Mouse (Mus musculus) adrenal gland, adult 18-20 months (tissue): ENCODE data around the gene Aunip. TPM values are rescaled to one million over a fixed set of nuclear protein-coding genes. Genes with fewer than 3 reads are reported as not detected.

Experiments used
- DNase-seq, 2 experiments: peaks; one replicate each; pipeline ENCODE4 v3.0.0; 2021 to 2022; ENCODE audit warnings: low spot score in 2 of 2
- total RNA-seq, 2 experiments: library from RNA; stranded (reverse); gene quantifications; 1 replicate in 1 of 2; 2 replicates in 1 of 2; pipeline ENCODE4 v1.2.3; 2021

Aunip gene
- total RNA-seq, 2 experiments from 2014 or later, result 0.48 to 0.56 TPM

DNA sequence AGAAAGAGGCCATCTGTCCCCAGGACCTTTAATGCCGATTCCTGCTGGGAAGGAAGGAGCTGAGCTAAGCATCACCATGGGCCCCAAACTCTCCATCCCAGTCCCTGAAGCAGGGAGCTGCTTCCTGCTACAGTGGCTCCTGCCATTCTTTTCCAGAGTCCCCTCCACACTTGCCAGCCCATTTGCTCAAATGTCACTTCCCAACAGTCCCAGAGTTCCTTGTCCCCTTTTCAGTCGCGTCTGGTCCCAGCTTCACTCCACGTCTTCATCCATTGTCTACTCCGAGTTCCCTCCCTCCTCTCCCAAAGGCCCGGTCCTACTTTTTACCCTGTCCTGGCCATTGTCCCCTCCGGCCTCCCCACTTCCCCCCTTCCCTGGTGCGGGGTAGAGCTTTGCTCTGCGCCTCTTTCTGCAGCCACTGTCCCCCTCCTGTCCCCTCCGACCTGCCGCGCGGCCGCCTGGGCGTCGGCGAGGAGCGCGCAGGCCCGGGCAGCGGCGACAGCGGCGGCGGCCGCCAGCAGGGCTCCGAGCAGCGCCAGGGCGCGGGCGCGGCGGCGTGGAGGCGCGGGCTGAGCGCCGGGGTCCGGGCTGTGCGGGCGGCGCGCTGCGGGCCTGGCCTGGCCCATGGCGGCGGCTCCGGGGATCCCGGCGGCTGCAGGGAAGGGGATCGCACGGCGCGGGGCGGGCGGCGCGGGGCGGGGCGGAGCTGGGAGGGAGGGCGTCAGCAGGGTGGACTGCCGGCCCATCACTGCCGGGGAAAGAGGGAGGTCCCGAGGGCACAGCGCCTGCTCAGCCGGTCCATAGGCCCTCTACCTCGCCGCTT is 40.9 kb downstream of the Aunip start, which contains the start of gene Selenon:
Gene Selenon, minus strand, starts transcription at position 673 of the 823 bp plus-strand sequence.
- peak; percentile 66 to 75 for DNase-seq

- DNase-seq, result no peak
Observed at GRCm38 (mm10) chr4:134553631-134554030, 42.8 kb downstream of the Aunip start.

- no peak for DNase-seq
Observed at GRCm38 (mm10) chr4:134555956-134556580, 45.3 kb downstream of the Aunip start.

DNA sequence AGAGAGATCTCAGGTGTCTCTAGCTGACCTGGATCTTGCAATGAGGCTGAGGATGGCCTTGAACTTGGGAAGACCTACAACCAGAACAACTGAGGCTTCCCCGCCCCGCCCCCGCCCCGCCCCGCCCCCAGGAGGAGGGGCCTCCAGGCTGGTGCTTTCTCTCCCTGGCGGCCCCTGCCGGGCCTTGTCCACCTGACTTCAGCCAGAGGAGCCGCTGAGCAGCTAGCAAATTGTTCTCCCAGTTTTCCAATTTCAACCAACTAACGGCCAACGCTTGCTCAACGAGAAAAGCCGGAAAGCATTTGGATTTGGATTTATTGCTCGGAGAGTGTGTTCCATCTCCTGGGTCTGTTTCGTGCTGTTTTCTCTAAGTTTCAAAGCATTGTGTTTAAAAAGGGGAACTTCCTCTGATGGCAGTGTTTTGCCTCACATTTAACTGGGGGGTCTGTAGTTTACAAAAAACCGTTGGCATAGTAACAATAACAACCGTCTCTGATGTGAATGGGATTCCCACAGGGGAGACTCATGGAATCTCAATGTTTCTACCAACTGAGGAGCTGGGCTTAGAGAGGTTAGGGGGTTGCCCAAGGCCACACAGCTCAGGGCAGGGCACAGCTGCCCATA is 46.9 kb downstream of the Aunip start:
- no peak for DNase-seq

GRCm38 (mm10) chr4:134558570-134559113 is 47.8 kb downstream of the Aunip start:
- no peak for DNase-seq

- no peak for DNase-seq
Observed at GRCm38 (mm10) chr4:134559154-134559553, 48.4 kb downstream of the Aunip start.

GRCm38 (mm10) chr4:134560699-134561098 is 49.9 kb downstream of the Aunip start:
- no peak for DNase-seq

- no peak for DNase-seq
Observed at GRCm38 (mm10) chr4:134562014-134562413, 51.2 kb downstream of the Aunip start.

GRCm38 (mm10) chr4:134563624-134564023 is 52.8 kb downstream of the Aunip start:
- no peak for DNase-seq

- DNase-seq, result no peak
Observed at GRCm38 (mm10) chr4:134564093-134564492, 53.3 kb downstream of the Aunip start.

DNA sequence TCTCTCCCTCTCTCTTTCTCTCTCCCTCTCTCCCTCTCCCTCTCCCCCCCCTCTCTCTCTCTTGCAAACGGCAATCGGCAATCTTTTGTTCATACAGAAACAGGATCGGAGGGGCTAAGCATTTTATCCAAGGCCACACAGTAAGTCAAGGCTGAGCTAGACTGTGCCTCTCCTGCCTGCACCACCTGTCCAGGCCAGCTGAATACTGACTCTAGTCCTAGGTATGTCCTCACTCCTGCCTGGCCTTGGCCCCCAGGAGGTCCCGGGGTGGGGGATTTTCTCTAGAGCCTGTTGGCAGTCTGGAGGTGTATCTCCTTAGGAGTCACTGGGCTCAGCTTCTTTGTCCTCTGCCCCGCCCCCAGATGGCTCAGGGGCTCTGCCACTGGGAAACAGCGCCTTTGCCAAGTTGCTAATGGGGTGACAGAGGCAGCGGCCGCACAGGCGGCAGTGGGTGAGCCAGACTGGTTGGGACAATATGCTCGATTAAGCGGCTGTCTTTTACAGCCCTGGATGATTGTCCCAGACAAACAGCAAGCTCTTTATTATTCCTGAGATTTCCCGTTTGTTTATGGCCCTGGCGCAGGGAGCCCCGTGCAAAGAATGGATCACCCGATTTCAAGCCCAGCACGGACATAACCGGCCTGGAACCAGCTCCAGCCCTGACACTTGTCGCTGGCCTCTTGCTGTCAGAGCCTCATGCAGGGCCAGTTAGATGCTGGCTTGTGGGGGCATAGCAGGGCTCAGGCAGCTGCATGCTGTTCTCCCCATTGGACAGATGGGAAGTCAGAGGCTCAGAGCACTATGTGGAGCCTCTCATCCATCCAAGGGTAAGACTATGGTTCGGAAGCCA is 56.8 kb downstream of the Aunip start:
- no peak for DNase-seq

DNA sequence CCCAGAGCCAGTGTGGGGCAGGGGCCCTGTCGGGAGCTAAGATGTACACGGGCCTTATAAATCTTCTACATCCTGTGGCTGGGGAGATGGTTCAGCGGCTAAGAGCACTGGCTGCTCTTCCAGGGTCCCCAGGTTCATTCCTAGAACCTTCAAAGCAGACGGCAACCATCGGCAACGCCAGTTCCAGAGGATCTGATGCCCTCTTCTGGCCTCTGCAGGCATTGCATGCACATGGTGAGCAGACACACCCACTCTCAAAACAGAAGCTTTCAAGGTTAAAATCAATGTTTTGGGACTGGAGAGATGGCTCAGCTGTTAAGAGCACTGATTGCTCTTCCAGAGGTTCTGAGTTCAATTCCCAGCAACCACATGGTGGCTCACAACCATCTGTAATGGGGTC is 58.4 kb downstream of the Aunip start:
- no peak for DNase-seq

GRCm38 (mm10) chr4:134569831-134570230 is 59.0 kb downstream of the Aunip start:
- no peak for DNase-seq

- DNase-seq, result no peak
Observed at GRCm38 (mm10) chr4:134570704-134571451, 60.1 kb downstream of the Aunip start.

GRCm38 (mm10) chr4:134572449-134573300 is 61.9 kb downstream of the Aunip start:
- no peak for DNase-seq
